Mouse (Mus musculus): ENCODE results near the gene Tsc22d1.

Tsc22d1 gene

DNA sequence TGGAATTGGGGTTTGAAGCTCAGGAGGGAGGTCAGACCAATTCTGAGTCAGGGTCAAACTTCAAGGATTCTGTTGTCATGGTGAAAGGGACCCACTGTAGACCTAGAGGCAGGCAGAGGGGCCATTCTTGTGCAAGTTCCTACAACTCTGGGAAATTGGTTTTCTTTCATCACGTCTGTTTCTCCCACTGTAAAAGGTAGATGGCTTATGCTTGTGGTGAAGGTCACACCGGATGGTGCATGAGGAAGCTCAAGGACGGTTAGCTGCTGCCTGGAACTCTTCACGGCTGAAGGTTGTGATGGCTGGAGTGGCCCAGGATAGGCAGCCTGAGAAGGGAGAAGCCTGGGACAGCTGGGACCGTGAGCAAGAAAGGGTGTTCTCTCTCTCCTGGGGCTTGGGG, 103.5 kb downstream of the Tsc22d1 start:
- DNase-seq (ENCODE audit: low read depth, low spot score): no peak

- DNase-seq (ENCODE audit: low read depth, low spot score): peak; percentile 84
Measured at GRCm38 (mm10) chr14:76520606-76521005, 105.8 kb downstream of the Tsc22d1 start.

DNA sequence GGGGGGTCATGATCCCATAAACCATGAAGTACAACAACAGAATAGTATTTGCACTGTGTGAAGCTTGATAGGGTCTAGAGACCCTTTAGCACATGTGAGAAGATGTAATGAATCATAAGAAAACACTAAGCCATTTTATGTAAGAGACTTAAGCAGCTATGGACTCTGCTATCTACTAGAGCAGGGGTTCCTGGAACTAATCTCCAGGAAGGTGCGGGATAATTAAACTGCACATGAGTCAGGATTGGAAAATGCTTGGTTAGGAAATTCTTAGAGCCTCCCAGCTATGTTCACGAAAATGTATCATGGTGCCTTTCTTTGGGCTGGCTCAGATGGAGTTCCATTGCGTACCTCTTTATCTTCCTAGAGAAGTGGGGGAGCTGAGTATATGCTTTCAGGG, 106.5 kb downstream of the Tsc22d1 start:
- DNase-seq (ENCODE audit: low read depth, low spot score): no peak

DNA sequence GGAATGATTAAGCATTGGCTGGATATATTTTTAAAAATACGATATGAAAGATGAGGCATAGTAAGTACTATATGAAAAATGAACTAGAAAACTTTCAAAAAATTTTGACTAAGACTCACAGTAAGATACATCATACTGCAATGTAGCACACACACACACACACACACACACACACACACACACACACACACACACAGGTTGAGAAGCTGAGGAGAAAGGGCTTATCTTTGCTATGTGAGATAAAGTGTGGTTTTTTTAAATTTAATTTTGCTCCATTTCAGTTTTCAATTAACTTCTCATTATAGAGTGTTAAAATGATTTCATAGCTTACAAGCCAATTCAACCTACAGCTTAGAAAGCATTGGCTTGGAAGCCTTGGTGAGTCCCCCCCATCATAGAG, 108.6 kb downstream of the Tsc22d1 start:
- no peak for DNase-seq (ENCODE audit: low read depth, low spot score)

DNA sequence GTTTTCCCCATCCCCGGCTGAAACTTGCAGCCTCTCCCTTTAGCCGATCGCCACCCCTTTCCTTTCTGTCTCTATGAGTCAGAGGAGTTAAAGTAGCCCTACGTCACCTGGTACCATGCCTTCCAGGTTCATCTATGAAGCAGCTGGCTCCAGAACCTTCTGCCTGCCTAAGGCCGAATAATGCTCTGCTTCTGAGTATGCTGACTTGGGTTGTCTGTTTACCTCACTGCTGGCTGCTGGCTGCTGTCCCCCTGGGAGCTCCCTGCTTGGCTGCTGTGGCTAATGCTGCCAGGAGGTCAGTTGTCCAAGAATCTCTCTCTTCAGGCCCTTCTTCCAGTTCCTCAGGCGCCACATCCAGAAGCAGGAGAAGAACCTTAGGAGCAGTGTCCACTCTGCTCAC, 111.7 kb downstream of the Tsc22d1 start:
- no peak for DNase-seq (ENCODE audit: low read depth, low spot score)

GRCm38 (mm10) chr14:76527030-76527719, 112.4 kb downstream of the Tsc22d1 start:
- DNase-seq (ENCODE audit: low read depth, low spot score): no peak

- peak; percentile 66 for DNase-seq (ENCODE audit: low read depth, low spot score)
Measured at GRCm38 (mm10) chr14:76527758-76528313, 113.1 kb downstream of the Tsc22d1 start.

DNA sequence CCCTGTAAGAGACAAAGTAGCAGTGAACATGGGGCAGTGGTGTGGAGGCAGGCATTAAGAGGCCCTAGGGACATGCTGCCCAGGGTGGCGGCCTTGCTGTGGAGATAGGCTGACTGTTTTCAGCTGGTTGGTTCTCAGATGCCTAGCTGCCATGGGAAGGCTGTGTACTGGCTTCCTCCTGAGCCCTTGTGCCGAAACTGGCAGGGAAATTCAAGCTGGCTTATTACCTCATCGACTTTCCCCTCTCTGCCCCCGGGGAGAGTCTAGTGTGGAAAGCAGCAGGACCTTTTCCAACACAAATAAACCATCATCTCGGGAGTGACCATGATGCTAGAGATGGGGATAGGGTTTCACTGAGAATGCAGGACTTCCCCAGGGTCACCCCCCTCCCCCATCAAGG, 113.9 kb downstream of the Tsc22d1 start:
- no peak for DNase-seq (ENCODE audit: low read depth, low spot score)

DNA sequence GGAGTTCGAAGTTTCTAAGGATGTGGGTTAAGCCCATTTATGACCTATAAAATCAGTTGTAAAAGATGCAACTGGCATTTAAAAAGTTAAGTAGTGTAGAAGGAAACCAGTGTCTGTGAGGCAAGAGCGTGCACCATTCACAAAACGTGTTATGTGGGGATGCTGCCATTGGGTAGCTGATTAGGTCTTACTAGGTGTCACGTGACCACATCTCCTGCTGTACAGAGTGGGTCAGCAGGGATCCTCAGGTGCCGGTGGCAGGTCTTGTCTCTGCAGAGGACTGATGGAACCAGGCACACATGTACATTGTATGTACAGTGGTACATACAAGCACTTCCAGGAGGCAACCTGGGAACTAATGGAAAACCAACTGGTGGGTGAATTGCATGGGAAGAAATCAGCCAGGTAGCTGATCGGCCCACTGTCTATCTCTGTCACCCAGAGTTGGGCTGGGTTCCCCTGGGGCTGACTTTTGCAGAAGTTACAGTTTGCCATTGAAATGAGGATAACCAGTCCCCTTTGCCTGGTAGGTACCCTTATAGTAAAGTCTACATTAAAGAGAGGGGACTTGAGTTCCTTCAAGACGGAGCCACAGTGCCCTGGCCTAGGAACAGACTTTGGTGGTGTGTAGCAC, 116.4 kb downstream of the Tsc22d1 start:
- no peak for DNase-seq (ENCODE audit: low read depth, low spot score)

DNA sequence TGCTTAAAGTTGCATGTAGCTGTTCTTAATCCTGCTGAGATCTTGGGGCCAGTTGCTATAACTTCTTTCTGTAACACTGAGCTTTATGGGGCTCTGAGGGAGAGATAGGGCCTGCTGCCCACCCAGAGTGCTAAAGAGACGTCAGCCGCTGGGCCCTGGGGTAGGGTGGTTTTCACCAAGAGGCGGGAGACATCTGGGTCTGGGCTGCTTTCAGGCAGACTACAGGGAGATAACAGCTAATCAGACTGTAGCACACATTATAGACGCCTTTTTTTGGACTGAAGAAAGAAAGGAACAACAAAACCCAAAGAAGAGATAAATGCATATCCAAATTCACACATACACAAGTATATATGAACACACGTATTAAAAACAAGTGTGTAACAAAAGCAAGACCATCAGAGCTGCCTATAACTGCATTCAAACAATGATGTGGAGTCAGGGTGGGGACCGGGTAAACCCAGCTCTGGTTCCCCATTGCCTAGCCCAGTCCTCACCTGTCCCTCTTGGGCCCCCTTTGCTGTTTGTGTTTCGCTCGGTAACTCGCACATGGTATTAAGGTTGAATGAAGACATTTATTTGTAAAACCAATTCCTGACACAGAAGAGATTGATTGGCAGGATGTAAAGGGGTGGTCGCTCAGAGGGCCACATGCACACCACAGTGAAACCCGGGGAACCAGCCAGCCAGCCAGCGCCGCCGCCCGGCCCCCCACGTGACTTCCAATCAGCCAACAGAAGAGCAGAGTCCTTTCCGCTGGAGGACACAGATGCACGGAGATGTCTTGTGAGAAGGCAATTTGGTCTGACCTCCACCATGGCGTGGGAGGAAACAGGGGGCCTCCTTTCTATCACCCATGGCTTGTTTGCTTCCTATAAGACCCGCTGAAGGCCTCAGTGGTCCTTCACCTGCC, 117.8 kb downstream of the Tsc22d1 start:
- peak; percentile 84 for DNase-seq (ENCODE audit: low read depth, low spot score)

DNA sequence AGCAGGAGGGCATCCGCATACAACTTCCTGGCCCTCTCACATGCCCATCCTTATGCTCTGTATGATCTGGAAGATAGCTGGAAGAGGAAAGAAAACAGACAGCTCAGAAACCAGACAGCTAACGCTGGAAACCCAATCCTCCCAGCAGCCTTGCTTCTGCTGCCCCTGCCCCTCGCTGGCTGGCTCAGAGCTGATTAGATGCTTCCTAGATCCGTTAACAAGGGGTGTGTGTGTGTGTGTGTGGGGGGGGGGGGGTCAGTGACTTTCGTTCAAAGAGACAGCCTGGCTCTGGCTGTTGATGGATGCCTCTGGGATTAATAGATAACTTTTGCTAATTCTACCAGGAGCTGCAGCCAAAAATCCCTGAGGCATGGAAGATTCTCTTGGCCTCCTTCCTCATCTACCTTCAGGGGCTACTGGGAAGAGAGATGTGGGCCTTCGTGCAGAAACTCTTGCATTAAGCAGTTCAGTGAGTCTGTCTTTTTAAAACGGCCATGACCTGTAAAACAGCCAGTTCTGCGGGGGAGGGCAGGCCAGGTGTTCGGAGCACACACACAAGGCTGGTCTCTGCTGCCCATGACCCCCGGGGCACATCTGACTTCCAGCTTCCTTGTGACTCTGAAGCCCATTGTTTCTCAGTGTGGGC, 118.5 kb downstream of the Tsc22d1 start:
- DNase-seq (ENCODE audit: low read depth, low spot score): no peak

DNA sequence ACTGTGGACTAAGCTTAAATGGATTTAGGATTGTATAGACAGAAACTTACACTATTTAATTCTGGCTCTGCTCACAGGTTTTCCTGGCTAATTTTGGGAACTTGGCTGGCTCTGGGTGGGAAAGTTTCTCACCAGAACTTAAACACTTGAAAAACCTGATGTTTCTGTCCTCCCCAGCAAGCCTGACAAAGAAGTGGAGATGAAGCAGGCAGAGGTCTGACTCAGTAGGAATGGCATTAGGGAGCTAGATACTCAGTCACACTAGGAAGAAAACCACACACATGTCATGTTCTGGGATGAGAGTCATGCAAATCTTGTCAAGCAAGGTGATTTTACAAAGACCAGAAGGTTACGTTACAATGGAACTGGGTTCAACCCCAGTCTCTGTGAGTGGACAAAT, 120.3 kb downstream of the Tsc22d1 start:
- no peak for DNase-seq (ENCODE audit: low read depth, low spot score)

DNA sequence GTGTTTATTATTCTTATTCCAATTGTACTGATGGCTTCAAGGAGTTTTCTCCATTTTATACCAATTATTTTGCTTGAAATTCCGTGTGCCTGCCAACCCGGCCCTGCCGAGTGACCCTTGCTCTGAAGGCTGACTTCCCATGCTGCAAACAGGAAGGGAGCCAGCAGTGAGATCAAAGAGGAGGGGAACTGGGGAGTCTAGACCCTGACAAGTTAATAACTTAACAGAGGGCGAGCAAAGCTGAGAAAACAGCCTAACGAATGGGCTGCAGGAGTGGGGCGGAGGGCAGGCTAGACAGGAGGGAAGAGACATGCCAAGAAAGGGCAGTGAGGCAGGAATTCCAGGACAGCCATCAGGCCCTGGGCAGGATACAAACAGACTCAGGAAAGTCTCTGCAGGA, 122.2 kb downstream of the Tsc22d1 start:
- DNase-seq (ENCODE audit: low read depth, low spot score): no peak

DNA sequence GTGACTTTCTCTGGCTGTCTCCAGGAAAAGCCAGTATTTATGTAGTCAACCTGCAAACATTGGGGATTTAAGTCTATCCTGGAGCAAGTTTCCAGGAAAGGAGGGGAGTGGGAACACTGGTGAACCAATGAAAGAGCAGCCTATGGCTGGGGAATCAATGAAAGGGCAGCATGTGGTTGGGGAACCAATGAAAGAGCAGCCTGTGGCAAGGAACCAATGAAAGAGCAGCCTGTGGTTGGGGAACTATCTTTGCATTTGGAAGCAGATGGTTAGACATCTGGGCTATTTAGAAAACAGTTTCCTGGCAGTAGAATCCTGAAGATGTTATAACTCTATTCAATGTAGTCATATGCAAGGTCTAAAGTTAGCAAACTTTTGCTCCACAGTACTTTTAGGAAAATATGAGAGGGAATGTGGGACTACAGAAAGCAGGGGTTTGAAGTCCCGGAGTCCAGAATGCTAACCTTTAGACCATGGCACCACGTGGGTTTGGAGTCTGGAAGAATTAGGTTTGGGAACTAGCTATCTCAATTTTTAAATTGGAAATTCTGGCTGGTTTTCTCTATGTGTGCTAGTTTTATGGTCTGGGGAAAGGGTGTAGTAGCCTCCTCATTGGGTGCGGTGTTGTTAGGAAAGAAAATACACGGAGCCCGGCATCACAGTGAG, 125.4 kb downstream of the Tsc22d1 start:
- DNase-seq (ENCODE audit: low read depth, low spot score): peak; percentile 59

DNA sequence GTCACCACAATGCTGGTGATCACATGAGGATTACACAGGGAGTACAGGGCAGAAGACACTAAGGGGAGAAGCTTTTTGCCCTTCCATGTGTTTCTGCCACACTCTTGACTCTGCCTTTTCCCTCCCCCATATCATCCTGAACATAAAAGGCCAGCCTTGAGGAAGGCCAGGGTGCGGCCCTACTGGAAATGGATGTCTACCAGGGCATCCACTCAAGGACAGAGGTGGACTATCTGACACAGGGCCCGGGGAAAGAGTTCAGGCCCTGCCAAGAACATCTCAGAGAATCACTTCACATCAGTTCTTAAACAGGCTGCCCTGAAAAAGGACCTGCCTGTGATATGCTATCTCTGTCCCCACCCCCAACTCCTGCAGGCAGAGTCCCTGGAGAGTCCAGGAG, 126.6 kb downstream of the Tsc22d1 start:
- no peak for DNase-seq (ENCODE audit: low read depth, low spot score)

DNA sequence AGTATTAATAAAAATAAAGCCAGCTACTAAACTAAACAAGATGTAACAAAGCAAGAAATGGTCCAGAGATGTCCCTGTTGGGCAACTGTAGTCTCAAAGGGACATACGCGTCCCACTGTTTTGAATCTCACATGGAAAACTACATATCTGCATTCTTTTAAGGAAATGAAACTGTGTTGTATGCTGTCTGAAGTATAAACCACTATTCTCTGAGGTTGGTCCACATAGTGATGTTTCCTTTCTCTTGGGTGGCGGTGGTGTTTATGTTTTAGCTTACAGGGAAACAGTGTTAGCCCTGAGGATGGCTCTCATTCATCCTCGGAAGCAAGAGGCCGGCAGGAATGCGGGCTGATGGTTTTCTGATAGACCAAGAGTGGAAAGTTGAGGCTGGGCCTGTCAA, 129.4 kb downstream of the Tsc22d1 start:
- no peak for DNase-seq (ENCODE audit: low read depth, low spot score)

- DNase-seq (ENCODE audit: low read depth, low spot score): no peak
Measured at GRCm38 (mm10) chr14:76555263-76556030, 140.7 kb downstream of the Tsc22d1 start.

DNA sequence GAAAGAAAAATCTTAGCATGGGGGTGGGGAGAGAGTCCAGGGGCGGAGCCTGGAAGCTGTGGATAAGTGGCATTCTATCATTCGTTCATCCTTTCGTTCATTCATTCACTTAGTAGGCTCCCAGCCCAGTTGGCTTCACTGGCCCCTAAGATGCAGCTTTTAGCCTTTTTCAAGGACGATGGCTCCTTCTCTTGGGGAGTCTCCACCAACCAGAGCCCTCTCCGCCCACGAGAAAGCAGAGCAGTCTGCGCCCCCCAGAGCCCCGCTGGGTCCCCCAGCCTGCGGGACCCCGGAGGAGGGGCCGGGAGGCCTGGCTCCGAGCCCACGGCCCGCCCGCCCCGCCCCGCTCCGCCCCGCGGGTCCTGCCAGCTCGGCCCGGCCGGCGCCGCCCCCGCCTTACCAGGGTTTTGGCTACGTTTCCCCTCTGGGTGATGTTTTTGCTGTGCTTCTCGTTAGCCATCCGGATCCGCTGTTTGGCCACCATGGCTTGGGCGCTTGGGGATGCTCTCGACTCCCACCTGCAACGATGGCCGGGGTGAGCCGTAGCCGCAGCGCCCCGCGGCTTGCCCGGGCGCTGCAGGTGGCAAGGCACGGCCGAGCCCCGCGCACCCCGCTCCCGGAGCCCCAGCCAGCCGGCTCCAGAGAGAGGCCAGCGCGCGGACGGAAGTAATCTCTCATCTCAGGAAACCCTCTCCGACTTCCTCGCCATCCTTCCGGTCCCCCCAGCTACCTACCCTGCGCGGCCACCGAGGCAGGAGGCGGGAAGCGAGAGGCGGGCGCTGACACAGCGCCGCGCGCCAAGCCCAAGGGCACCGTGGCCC, 141.5 kb downstream of the Tsc22d1 start:
- peak; percentile 67 for DNase-seq (ENCODE audit: low read depth, low spot score)

GRCm38 (mm10) chr14:76556852-76557208, 142.1 kb downstream of the Tsc22d1 start, which contains the start of gene Serp2:
Gene Serp2, minus strand, starts transcription at chr14:76556889.
- DNase-seq (ENCODE audit: low read depth, low spot score): peak; percentile 40
